13 mouse cellular contexts compared by ENCODE assay signal in genomic region chr10:25402886-25403285, GRCm38 (mm10).
"Had no signal": no experiment of that assay in that cellular context is flagged by ENCODE, and none has a peak within 500 bp of the region (broad histone marks: within the 10 kb centered on the region; RNA-seq: fewer than 3 reads in every experiment).

No protein-coding gene starts in this region.

- H3K9me3 ChIP-seq: limb, embryonic 13.5 days; midbrain, embryonic 12.5 days; neural tube, embryonic 13.5 days had no signal

- H3K9ac ChIP-seq: limb, embryonic 13.5 days; liver, embryonic 14.5 days; lung, embryonic 14.5 days; midbrain, embryonic 12.5 days; neural tube, embryonic 13.5 days had no signal

- H3K4me2 ChIP-seq: lung, embryonic 14.5 days; midbrain, embryonic 12.5 days; neural tube, embryonic 13.5 days had no signal

- H3K27me3 ChIP-seq: limb, embryonic 13.5 days; midbrain, embryonic 12.5 days; neural tube, embryonic 13.5 days had no signal

- H3K27ac ChIP-seq: kidney, postnatal 0 days; limb, embryonic 13.5 days; liver, embryonic 14.5 days; midbrain, embryonic 12.5 days; neural tube, embryonic 13.5 days had no signal

- H3K36me3 ChIP-seq: limb, embryonic 13.5 days; midbrain, embryonic 12.5 days; neural tube, embryonic 13.5 days had no signal

- H3K4me3 ChIP-seq: limb, embryonic 13.5 days; midbrain, embryonic 12.5 days; neural tube, embryonic 13.5 days had no signal

- ATAC-seq: intestine, embryonic 16.5 days; midbrain, embryonic 16.5 days had no signal

- DNase-seq: left cerebral cortex, postnatal 4 days; lung, embryonic 14.5 days; lung, postnatal 14 days; right cerebral cortex, adult 18-20 months; right cerebral cortex, postnatal 25 days; thymus, postnatal 36 days had no signal
